Mouse (Mus musculus) lung, postnatal 14 days (tissue): ENCODE measurements around the gene Mfsd11.
A peak's percentile ranks its signal among the peaks of the same experiment; 100 is the strongest.
"Not testable (repeated sequence)": the region's sequence is repeated elsewhere in the genome, so short reads cannot be mapped to it uniquely, and the experiment has no call there.

ENCODE experiments used
- DNase-seq: peaks from one replicate; pipeline ENCODE4 v3.0.0; 2021

The Mfsd11 gene

GRCm38 (mm10) chr11:116821057-116821940 lies 30.9 kb upstream of the Mfsd11 start:
- DNase-seq = no peak

- DNase-seq = no peak
Measured at GRCm38 (mm10) chr11:116822215-116822614, 30.0 kb upstream of the Mfsd11 start.

- no peak for DNase-seq
Measured at GRCm38 (mm10) chr11:116822626-116823025, 29.6 kb upstream of the Mfsd11 start.

GRCm38 (mm10) chr11:116823255-116823654 lies 29.0 kb upstream of the Mfsd11 start:
- no peak for DNase-seq

- not testable (repeated sequence) for DNase-seq
Measured at GRCm38 (mm10) chr11:116823885-116824284, 28.4 kb upstream of the Mfsd11 start.

- DNase-seq = no peak
Measured at GRCm38 (mm10) chr11:116825230-116825629, 27.0 kb upstream of the Mfsd11 start.

- no peak for DNase-seq
Measured at GRCm38 (mm10) chr11:116826550-116827504, 25.4 kb upstream of the Mfsd11 start.

GRCm38 (mm10) chr11:116827534-116828165 lies 24.6 kb upstream of the Mfsd11 start, which contains the start of gene Mxra7:
Gene Mxra7 (minus strand): TSS chr11:116828046.
- DNase-seq = peak; percentile 90

- DNase-seq = no peak
Measured at GRCm38 (mm10) chr11:116832172-116832685, 20.0 kb upstream of the Mfsd11 start.

GRCm38 (mm10) chr11:116834954-116835353 lies 17.3 kb upstream of the Mfsd11 start:
- DNase-seq = no peak

GRCm38 (mm10) chr11:116836283-116836682 lies 16.0 kb upstream of the Mfsd11 start:
- no peak for DNase-seq

GRCm38 (mm10) chr11:116837441-116837840 lies 14.8 kb upstream of the Mfsd11 start:
- DNase-seq = no peak

GRCm38 (mm10) chr11:116838936-116839335 lies 13.3 kb upstream of the Mfsd11 start:
- no peak for DNase-seq

GRCm38 (mm10) chr11:116839601-116840000 lies 12.6 kb upstream of the Mfsd11 start:
- DNase-seq = no peak

- no peak for DNase-seq
Measured at GRCm38 (mm10) chr11:116840748-116841147, 11.5 kb upstream of the Mfsd11 start.

- peak; percentile 63 for DNase-seq
Measured at GRCm38 (mm10) chr11:116842531-116843260, 9.5 kb upstream of the Mfsd11 start.

- peak; percentile 96 for DNase-seq
Measured at GRCm38 (mm10) chr11:116843261-116844233, 8.7 kb upstream of the Mfsd11 start, which contains the start of the genes Mettl23 and Jmjd6. Gene Mettl23 (plus strand): TSS chr11:116843278. Gene Jmjd6 (minus strand): TSS chr11:116843449.

GRCm38 (mm10) chr11:116846593-116847181 lies 5.6 kb upstream of the Mfsd11 start:
- no peak for DNase-seq

- DNase-seq = no peak
Measured at GRCm38 (mm10) chr11:116847187-116848085, 4.8 kb upstream of the Mfsd11 start.
